Mouse (Mus musculus) forebrain, embryonic 13.5 days (tissue): ENCODE measurements around the gene Gcnt4. TPM values are rescaled to one million over a fixed set of nuclear protein-coding genes. Genes with fewer than 3 reads are reported as not detected.

ENCODE experiments used
- ATAC-seq: fragments of 200-750 bp; cut with Nextera tagmentation; 2 replicates; pipeline ENCODE4 v1.8.0; 2017
- H3K27ac ChIP-seq: fragments of 300-500 bp; sonication (generic); 2 replicates; pipeline ENCODE4 v1.5.1; 2015; ENCODE audit warnings: inconsistent platforms, mild to moderate bottlenecking, moderate library complexity
- H3K27me3 ChIP-seq: fragments of 300-500 bp; sonication (generic); 2 replicates; pipeline ENCODE4 v1.6.1; 2015; ENCODE audit warnings: mild to moderate bottlenecking, inconsistent platforms
- H3K36me3 ChIP-seq: fragments of 300-500 bp; sonication (generic); 2 replicates; pipeline ENCODE4 v1.6.1; 2015; ENCODE audit warnings: mild to moderate bottlenecking, inconsistent platforms; ENCODE audit not compliant: poor library complexity, severe bottlenecking
- H3K4me1 ChIP-seq: fragments of 300-500 bp; sonication (generic); 2 replicates; pipeline ENCODE4 v1.6.1; 2015; ENCODE audit warnings: inconsistent platforms
- H3K4me2 ChIP-seq: fragments of 300-500 bp; sonication (generic); 2 replicates; pipeline ENCODE4 v1.6.1; 2015; ENCODE audit warnings: inconsistent platforms, mild to moderate bottlenecking, moderate library complexity
- H3K4me3 ChIP-seq: fragments of 300-500 bp; sonication (generic); 2 replicates; pipeline ENCODE4 v1.5.1; 2015; ENCODE audit warnings: mild to moderate bottlenecking, inconsistent platforms
- H3K9ac ChIP-seq: fragments of 300-500 bp; sonication (generic); 2 replicates; pipeline ENCODE4 v1.6.1; 2015; ENCODE audit warnings: mild to moderate bottlenecking, inconsistent platforms
- H3K9me3 ChIP-seq: fragments of 300-500 bp; sonication (generic); replicated peaks from 2 replicates; pipeline ENCODE4 v1.6.1; 2016; ENCODE audit warnings: inconsistent platforms
- WGBS: fragments of 180-500 bp; shearing (Covaris S2); methylation state at CpG from one replicate; pipeline ENCODE4 v1.1.7; 2015; 5-methylcytosine and 5-hydroxymethylcytosine counted together
- polyA plus RNA-seq: library from polyadenylated mRNA; unstranded; fragments of >200 nt; fragmentation: Nextera tagmentation; extraction: Ambion mirVana; gene quantifications from 2 replicates; pipeline ENCODE4 v1.2.1, GENCODE M21; 2015

The Gcnt4 gene
- polyA plus RNA-seq, 1 experiment from 2014 or later = 0.03 TPM

DNA sequence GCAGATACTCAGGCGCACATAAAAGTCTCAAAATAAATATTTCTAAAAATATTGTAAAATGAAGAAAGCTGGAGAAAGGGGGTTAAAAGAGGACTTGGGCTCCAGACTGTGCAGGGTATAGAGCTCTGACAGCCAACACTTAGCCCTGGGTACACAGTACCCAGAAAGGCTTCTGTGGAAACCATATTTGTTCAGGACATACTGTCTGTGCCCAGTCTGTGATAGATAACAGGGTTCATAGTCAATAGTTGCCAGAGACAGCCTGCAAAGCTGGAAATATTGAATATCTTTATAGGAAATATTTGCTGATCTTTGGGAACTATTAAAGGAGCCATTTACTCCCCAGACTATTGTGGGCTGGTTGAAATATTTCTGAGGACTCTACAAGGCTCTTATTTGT lies 35.5 kb downstream of the Gcnt4 start:
- 100% methylated on average over 1 of the region's 1 CpGs for WGBS
- no peak overlapping the region for H3K4me3 ChIP-seq
- no peak for ATAC-seq

DNA sequence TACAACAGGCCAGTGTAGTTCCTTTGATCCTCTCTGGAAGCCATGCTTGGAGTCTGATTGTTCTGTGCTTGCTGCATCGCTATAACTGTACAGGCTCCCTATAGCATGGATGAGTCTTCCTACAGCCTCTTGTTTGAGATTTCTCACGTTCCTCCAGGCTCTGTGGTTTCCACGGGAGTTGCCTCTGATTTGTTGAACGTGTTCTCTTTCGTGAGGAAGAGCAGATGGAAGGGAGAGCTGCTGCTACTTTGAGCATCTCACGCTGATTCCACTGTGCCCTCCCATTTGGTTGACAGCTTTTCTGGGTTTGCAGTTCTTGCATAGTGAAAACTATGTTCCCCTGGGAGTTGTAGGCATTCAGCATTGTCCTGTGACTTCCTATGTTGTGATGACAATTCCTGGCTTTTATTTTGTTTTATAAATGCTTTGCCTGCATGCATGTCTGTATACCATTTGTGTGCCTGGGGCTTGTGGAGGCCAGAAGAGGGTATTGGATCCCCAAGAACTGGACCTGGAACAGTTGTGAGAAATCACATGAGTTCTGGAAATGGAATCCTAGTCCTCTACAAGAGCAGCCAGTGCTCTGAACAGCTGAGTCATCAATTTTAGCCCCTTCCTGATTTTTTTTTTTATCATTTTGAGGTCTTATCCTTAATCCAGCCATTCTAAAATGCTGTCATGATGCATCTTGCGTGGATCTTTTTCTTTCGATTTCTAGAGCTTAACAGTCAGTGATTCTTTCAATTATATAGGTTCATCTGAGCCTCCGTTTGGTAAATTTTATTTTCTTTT lies 37.1 kb downstream of the Gcnt4 start:
- no peaks in the 10 kb centered on the region for H3K36me3 ChIP-seq
- no peak overlapping the region for H3K27ac ChIP-seq
- H3K4me1 ChIP-seq = no peaks in the 10 kb centered on the region
- H3K27me3 ChIP-seq = no peaks in the 10 kb centered on the region
- no peak overlapping the region for H3K4me2 ChIP-seq
- no peak for ATAC-seq
- H3K9me3 ChIP-seq = no peaks in the 10 kb centered on the region
- 85% methylated on average over 9 of the region's 9 CpGs for WGBS
- H3K4me3 ChIP-seq = no peak overlapping the region
- H3K9ac ChIP-seq = no peak overlapping the region

More for the DNA sequence above, 35.5 kb downstream of the Gcnt4 start:
- Histone ChIP-seq H3K4me1 (no peaks in the 10 kb centered on the region), H3K9me3 (no peaks in the 10 kb centered on the region), H3K4me2 (no peak overlapping the region), H3K9ac (no peak overlapping the region), H3K27me3 (no peaks in the 10 kb centered on the region), H3K27ac (no peak overlapping the region), H3K36me3 (no peaks in the 10 kb centered on the region)

DNA sequence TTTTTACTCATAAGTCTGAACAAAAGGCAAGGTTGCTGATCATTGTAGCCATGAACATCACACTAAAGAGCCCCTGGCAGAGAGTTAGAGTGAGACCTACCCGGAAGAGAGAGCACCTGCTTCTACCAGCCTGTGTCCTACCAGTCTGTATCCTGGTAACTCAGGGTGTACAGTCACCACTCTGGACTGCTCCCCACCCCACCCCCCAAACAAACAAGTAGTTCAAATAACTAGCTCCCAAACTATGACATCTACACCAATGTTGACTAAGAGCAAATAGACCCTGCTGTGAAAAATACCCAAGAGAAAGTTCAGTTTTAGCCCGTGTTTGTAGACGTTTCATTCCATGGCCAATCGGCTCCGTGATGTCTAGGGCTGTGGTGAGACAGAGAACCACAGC lies 38.3 kb downstream of the Gcnt4 start:
- no peak overlapping the region for H3K4me3 ChIP-seq
- ATAC-seq = no peak
- H3K4me2 ChIP-seq = no peak overlapping the region
- H3K27ac ChIP-seq = no peak overlapping the region
- H3K9me3 ChIP-seq = no peaks in the 10 kb centered on the region
- WGBS = 90% methylated on average over 5 of the region's 5 CpGs
- H3K36me3 ChIP-seq = no peaks in the 10 kb centered on the region
- no peaks in the 10 kb centered on the region for H3K27me3 ChIP-seq
- no peak overlapping the region for H3K9ac ChIP-seq
- no peaks in the 10 kb centered on the region for H3K4me1 ChIP-seq

DNA sequence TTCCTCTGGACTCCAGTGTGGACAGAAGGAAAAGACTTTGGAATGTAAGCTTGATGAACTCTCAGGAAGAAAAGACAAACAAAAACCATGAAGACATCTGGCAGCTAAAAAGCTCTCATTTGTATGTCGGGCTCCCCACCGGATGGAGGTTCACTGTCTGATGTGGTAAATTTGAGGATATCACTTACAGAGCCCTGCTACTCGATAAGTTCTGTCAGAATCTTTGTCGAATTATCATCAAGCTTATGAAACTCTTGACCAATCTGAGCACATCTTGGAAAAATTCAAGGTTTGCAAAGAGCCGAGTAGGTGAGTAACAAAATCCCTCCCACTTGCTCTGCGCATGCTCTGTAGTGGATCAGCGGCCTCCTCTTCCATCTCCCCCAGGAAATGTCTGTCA lies 40.5 kb downstream of the Gcnt4 start:
- H3K36me3 ChIP-seq = no peaks in the 10 kb centered on the region
- H3K4me1 ChIP-seq = no peaks in the 10 kb centered on the region
- H3K9me3 ChIP-seq = no peaks in the 10 kb centered on the region
- WGBS = 91% methylated on average over 7 of the region's 7 CpGs
- no peak overlapping the region for H3K9ac ChIP-seq
- ATAC-seq = no peak
- no peak overlapping the region for H3K27ac ChIP-seq
- H3K27me3 ChIP-seq = no peaks in the 10 kb centered on the region
- H3K4me3 ChIP-seq = no peak overlapping the region
- no peak overlapping the region for H3K4me2 ChIP-seq

DNA sequence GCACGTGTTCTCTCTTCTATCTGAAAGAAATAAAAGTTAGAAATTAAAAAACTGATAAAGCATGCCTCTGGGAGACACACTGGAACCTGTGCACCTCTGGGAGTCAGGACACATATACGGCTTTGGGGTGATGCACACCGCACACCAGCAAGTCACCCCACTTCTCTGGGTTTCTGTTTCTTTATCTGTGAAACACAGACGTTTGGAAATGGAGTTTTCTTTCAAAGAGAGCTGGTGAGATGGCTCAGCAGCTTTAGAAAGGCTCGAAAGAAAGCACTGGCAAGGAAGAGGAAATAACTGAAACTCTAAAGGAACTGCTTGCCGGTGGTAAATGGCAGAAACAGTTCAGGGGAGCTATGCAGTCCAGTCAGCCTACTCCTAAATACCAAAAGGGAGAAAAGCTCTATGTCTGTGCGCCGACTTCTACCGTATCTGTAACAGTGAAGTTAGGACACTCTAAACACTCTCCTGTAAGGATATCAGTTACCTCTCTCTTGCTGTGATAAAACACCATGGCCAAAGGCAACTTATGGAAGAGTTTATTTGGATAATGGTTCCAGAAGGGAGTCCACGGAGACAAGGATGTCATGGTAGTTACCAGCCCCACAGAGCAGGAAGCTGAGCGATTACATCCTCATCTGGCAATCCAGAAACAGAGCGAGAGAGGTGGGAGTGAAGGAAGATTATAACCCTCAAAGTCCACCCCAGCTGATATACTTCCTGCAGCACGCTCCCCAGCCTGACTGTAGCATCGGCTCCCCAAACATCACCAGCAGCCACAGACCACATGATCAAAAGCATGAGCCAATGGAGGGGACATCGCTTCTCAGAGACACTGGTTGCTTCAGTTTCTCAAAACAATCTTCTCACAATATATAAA lies 42.0 kb downstream of the Gcnt4 start:
- no peaks in the 10 kb centered on the region for H3K27me3 ChIP-seq
- no peak overlapping the region for H3K4me2 ChIP-seq
- no peaks in the 10 kb centered on the region for H3K36me3 ChIP-seq
- no peak overlapping the region for H3K9ac ChIP-seq
- no peaks in the 10 kb centered on the region for H3K9me3 ChIP-seq
- WGBS = 85% methylated on average over 15 of the region's 15 CpGs
- H3K4me3 ChIP-seq = no peak overlapping the region
- no peak for ATAC-seq
- no peak overlapping the region for H3K27ac ChIP-seq
- no peaks in the 10 kb centered on the region for H3K4me1 ChIP-seq

DNA sequence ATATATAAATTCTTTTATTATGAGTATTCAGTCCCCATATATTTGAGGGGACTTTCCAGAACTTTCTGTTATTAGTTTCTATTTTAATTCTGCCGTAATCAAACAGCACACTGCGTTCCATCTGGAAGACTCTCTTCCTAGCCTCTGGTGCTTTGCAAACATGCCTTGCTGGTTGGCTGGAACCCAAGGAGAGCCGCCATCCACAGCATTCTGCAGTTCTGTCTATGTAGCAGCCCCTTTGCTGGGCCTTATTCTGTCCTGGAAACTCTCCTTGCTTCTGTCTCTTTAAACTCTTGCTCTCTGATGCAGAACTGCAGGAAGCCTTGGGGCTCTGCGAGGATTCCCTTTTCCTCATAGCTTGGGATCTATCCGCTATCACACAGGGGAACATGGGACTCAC lies 42.6 kb downstream of the Gcnt4 start:
- 94% methylated on average over 5 of the region's 5 CpGs for WGBS

DNA sequence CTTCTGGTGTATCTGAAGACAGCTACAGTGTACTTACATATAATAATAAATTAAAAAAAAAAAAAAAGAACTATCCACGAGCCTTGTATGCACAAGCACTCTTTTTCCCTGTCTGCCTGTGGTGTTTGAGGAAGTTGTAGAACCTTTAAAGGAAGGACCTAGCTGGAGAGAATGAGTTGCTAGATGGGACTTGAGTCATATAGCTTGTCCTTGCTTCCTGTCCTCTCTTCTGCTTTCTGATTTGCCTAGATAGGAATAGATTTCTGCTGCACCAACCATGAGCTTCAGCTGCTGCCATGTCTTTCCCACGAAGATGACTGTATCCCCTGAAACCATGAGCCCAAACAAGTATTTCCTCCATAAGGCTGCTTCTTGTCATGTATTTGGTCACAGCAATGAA lies 43.3 kb downstream of the Gcnt4 start:
- 83% methylated on average over 2 of the region's 2 CpGs for WGBS
- no peak overlapping the region for H3K4me3 ChIP-seq
- no peaks in the 10 kb centered on the region for H3K36me3 ChIP-seq
- no peaks in the 10 kb centered on the region for H3K4me1 ChIP-seq
- ATAC-seq = no peak
- H3K27ac ChIP-seq = no peak overlapping the region
- H3K9ac ChIP-seq = no peak overlapping the region
- H3K4me2 ChIP-seq = no peak overlapping the region
- no peaks in the 10 kb centered on the region for H3K27me3 ChIP-seq
- H3K9me3 ChIP-seq = no peaks in the 10 kb centered on the region

More for the DNA sequence above, 42.6 kb downstream of the Gcnt4 start:
- Histone ChIP-seq H3K9ac (no peak overlapping the region), H3K4me3 (no peak overlapping the region), H3K9me3 (no peaks in the 10 kb centered on the region), H3K36me3 (no peaks in the 10 kb centered on the region), H3K4me1 (no peaks in the 10 kb centered on the region), H3K27ac (no peak overlapping the region), H3K4me2 (no peak overlapping the region), H3K27me3 (no peaks in the 10 kb centered on the region)
- ATAC-seq = no peak

DNA sequence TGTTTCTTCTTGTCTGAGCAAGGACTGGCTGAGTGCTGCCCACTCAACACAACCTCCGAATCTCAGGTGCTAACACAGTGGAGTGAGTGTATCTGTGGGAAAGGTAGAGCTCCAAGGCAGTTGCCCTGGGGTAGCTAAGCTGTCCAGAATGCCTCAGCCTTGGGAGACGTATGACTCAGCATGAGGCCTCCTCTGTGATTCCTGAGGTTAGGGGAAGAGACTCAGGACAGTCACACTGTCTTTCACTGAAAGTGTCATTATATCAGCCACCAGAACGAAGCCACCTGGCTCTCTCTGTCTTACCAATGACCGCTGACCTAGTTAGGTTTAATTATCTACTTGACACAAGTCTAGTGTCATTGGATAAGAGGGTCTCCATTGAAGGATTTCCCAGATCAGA lies 46.6 kb downstream of the Gcnt4 start:
- H3K4me2 ChIP-seq = no peak overlapping the region
- no peak overlapping the region for H3K9ac ChIP-seq
- no peaks in the 10 kb centered on the region for H3K4me1 ChIP-seq
- no peaks in the 10 kb centered on the region for H3K36me3 ChIP-seq
- H3K4me3 ChIP-seq = no peak overlapping the region
- H3K9me3 ChIP-seq = no peaks in the 10 kb centered on the region
- H3K27me3 ChIP-seq = no peaks in the 10 kb centered on the region
- ATAC-seq = no peak
- H3K27ac ChIP-seq = no peak overlapping the region
- WGBS = 82% methylated on average over 4 of the region's 4 CpGs

DNA sequence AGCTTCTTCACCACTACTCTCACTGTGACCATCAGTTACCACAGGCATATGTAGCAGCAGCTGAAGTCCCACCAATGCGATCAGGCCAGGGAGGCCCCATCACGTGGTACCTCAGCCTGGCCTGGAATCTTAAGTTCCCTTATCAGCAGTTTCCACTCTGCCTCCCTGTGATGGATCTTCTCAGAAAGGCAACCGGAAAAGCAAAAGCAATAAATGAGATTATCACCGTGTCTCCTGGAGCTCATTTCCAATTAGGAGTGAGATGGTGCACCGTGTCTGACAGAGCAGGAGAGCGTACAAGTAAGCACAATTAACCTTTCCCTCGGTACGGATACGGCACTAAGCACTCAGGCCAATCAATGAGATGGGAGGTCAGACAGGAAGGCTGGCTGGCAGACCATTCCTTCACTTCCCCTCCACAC lies 47.4 kb downstream of the Gcnt4 start:
- H3K27ac ChIP-seq = no peak overlapping the region
- H3K4me3 ChIP-seq = no peak overlapping the region
- no peaks in the 10 kb centered on the region for H3K4me1 ChIP-seq
- H3K27me3 ChIP-seq = no peaks in the 10 kb centered on the region
- no peak for ATAC-seq
- 87% methylated on average over 9 of the region's 9 CpGs for WGBS
- no peaks in the 10 kb centered on the region for H3K36me3 ChIP-seq
- H3K9ac ChIP-seq = no peak overlapping the region
- no peak overlapping the region for H3K4me2 ChIP-seq
- H3K9me3 ChIP-seq = no peaks in the 10 kb centered on the region

DNA sequence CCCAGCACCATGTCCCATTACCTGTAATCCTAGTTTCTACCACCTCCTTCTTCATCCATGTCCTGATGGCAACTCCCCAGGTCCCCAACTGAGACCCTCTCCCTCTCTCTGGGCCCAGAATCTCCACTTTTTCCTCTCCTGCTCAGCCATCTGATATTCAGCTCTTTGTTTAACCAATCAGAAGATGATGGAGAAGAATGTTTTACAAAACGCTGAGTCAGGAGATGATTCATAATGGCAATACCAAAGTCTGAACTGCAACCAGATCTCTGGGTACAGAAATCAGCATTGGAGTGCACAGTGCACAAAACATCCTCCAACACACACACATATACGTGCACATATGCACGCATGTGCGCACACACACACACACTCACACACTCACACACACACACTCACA lies 48.8 kb downstream of the Gcnt4 start:
- 97% methylated on average over 4 of the region's 4 CpGs for WGBS
- H3K27me3 ChIP-seq = no peaks in the 10 kb centered on the region
- no peaks in the 10 kb centered on the region for H3K4me1 ChIP-seq
- ATAC-seq = no peak
- H3K9ac ChIP-seq = no peak overlapping the region
- H3K27ac ChIP-seq = no peak overlapping the region
- no peak overlapping the region for H3K4me2 ChIP-seq
- no peak overlapping the region for H3K4me3 ChIP-seq
- H3K9me3 ChIP-seq = no peaks in the 10 kb centered on the region
- H3K36me3 ChIP-seq = no peaks in the 10 kb centered on the region

DNA sequence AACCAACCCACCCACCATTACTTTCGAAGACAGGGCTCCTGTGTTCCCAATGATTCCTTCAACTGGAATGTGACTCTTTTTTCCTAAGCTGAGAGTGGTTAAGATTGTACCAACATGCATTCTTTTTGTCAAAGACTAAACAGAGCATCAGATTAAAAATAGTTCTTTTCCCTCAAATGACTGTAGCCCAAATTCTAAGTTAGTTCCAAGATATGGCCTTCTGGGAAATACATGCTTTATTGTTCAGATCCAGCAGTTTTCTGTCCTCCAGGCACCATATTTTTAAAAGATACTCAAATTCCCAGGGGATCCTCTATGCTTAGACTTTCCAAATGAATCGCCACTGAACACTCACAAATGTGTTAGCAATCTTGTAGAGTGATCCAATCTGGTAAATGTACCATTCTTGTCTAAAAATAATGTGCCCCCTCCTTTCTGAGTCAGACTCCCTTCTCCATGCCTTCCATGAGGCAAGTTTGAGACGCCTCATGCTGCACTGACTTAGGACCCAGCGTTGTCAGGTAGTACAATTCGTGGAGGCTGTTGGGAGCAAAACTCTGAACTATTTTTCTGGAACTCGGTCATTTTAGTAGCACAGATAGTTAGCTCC lies 52.6 kb downstream of the Gcnt4 start:
- Histone ChIP-seq H3K27me3 (no peaks in the 10 kb centered on the region), H3K4me2 (no peak overlapping the region)
- 87% methylated on average over 6 of the region's 6 CpGs for WGBS

DNA sequence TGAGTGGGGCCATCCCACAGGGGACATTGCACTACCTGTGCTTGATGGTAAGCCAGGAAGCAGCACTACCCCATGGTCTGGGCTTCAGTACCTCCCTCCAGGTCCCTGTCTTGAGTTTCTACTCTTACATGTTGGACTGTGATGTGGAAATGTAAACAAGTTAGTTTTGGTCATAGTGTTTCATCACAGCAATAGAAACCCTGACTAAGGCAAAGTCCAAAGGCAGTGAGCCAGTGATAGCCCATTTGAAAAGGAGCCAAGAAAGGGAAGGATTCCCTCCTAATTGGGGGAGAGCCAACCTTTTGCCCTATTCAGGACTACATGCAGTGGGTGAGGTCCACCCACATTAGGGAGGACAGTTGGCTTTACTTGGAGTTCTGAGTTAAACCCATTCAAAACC lies 56.1 kb downstream of the Gcnt4 start:
- H3K27me3 ChIP-seq = no peaks in the 10 kb centered on the region
- H3K4me2 ChIP-seq = no peak overlapping the region
- no peak overlapping the region for H3K9ac ChIP-seq
- no peaks in the 10 kb centered on the region for H3K36me3 ChIP-seq
- no peaks in the 10 kb centered on the region for H3K4me1 ChIP-seq
- no peak overlapping the region for H3K4me3 ChIP-seq
- ATAC-seq = no peak
- H3K27ac ChIP-seq = no peak overlapping the region
- H3K9me3 ChIP-seq = no peaks in the 10 kb centered on the region

More for the DNA sequence above, 52.6 kb downstream of the Gcnt4 start:
- Histone ChIP-seq H3K27ac (no peak overlapping the region), H3K36me3 (no peaks in the 10 kb centered on the region), H3K9ac (no peak overlapping the region), H3K9me3 (no peaks in the 10 kb centered on the region), H3K4me1 (no peaks in the 10 kb centered on the region), H3K4me3 (no peak overlapping the region)
- ATAC-seq = no peak
